Mouse (Mus musculus) kidney, adult 2 months (tissue): ENCODE measurements at regions not wholly inside any gene's neighbourhood (a gene's known extent, or its start where the extent isn't known, plus 50 kb on each side); places are given as distances from the start of the nearest gene placed in this dataset.

Source experiments
- CTCF ChIP-seq: fragments of 200-500 bp; conservative IDR thresholded peaks from 2 replicates; pipeline ENCODE4 v1.5.1; 2011; ENCODE audit warnings: low read depth, mild to moderate bottlenecking, control low read depth, low read length, moderate library complexity, mixed read lengths; ENCODE audit not compliant: insufficient read depth, insufficient read length
- POLR2A ChIP-seq: fragments of 200-500 bp; IDR thresholded peaks from one replicate; pipeline ENCODE4 v1.6.1; 2011; ENCODE audit warnings: low read depth, low read length, control low read depth

- no peak for TF ChIP-seq POLR2A
- TF ChIP-seq CTCF = no peak
Measured at GRCm38 (mm10) chr1:113288242-113288641, 1423.5 kb upstream of the Dsel start.
